In the genomic region with DNA sequence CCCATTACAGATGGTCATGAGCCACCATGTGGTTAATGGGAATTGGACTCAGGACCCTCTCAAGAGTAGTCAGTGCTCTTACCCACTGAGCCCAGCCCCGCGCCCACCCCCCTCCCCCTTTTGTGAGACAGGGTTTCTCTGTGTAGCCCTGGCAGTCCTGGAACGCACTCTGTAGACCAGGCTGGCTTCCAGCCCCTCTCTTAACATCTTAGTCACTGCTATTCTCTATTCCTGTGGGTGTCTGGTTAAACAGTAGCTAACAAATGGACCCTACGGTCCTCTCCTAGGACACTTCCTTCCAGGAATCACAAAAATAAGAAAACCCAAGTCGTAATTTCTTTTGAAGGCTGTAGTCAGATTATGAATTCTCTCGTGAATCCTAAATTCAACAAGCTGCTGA, we compare ENCODE assay signal across 20 mouse cellular contexts.
DNase-seq lines count a peak whose midpoint lies in the region; ATAC-seq and TF ChIP-seq lines count a peak whose summit lies in the region.
"Had no signal": no experiment of that assay in that cellular context is flagged by ENCODE, and none has a peak within 500 bp of the region (broad histone marks: within the 10 kb centered on the region; RNA-seq: fewer than 3 reads in every experiment).

No protein-coding gene starts in this region.

- no peaks in the 10 kb centered on the region for H3K4me1 ChIP-seq in kidney, embryonic 15.5 days
- H3K4me1 ChIP-seq in stomach, postnatal 0 days (replicated peaks; ENCODE audit: control insufficient read depth, insufficient read depth), result no peaks in the 10 kb centered on the region
- H3K4me1 ChIP-seq: embryonic facial prominence, embryonic 13.5 days; forebrain, embryonic 12.5 days; heart, embryonic 13.5 days; hindbrain, embryonic 12.5 days had no signal

- in situ Hi-C loops in Patski (cut with MboI; ENCODE audit: low pct_unique_long_range_greater_than_20kb), result no loop called here

- no peaks in the 10 kb centered on the region for H3K36me3 ChIP-seq in kidney, embryonic 15.5 days
- no peaks in the 10 kb centered on the region for H3K36me3 ChIP-seq in stomach, postnatal 0 days (ENCODE audit: control insufficient read depth, insufficient read depth, low read length)
- H3K36me3 ChIP-seq: embryonic facial prominence, embryonic 13.5 days; forebrain, embryonic 12.5 days; heart, embryonic 13.5 days; hindbrain, embryonic 12.5 days had no signal

- H3K27me3 ChIP-seq in Patski, result no peaks in the 10 kb centered on the region
- H3K27me3 ChIP-seq in kidney, embryonic 15.5 days, result no peaks in the 10 kb centered on the region
- H3K27me3 ChIP-seq in stomach, postnatal 0 days (ENCODE audit: control insufficient read depth, insufficient read depth, low read length), result no peaks in the 10 kb centered on the region
- H3K27me3 ChIP-seq: embryonic facial prominence, embryonic 13.5 days; forebrain, embryonic 12.5 days; heart, embryonic 13.5 days; hindbrain, embryonic 12.5 days had no signal

- no peak overlapping the region for H3K27ac ChIP-seq in kidney, embryonic 15.5 days
- H3K27ac ChIP-seq in stomach, postnatal 0 days (replicated peaks), result no peak overlapping the region
- H3K27ac ChIP-seq: embryonic facial prominence, embryonic 13.5 days; forebrain, embryonic 12.5 days; gastrocnemius, adult 2 months; heart, embryonic 13.5 days; hindbrain, embryonic 12.5 days had no signal

- no peak for TF ChIP-seq CTCF in Patski (IDR thresholded peaks at IDR 0.05)
- no peak for TF ChIP-seq CTCF in stomach, postnatal 0 days (IDR thresholded peaks at IDR 0.05; ENCODE audit: low read depth)

- no peaks in the 10 kb centered on the region for H3K9me3 ChIP-seq in kidney, embryonic 15.5 days (replicated peaks)
- H3K9me3 ChIP-seq in stomach, postnatal 0 days (ENCODE audit: control insufficient read depth, low read length), result no peaks in the 10 kb centered on the region
- H3K9me3 ChIP-seq: embryonic facial prominence, embryonic 13.5 days; forebrain, embryonic 12.5 days; heart, embryonic 13.5 days; hindbrain, embryonic 12.5 days had no signal

- DNase-seq in kidney, adult 11 months, result peak; percentile 53
- no peak for DNase-seq in kidney, postnatal 10 days
- no peak for DNase-seq in Patski (ENCODE audit: low read depth, low spot score)
- DNase-seq in kidney, postnatal 36 days, result peak; percentile 56 to 72
- DNase-seq in stomach, postnatal 0 days (ENCODE audit: low spot score), result no peak
- DNase-seq: adrenal gland, postnatal 14 days; cerebellum, adult 11-12 months; cerebellum, adult 9-10 months; cerebellum, postnatal 25 days; forebrain, postnatal 0 days; gastrocnemius, adult 2 months; gastrocnemius, postnatal 25 days; heart, postnatal 36 days had no signal

- H3K4me2 ChIP-seq in kidney, embryonic 15.5 days, result no peak overlapping the region
- H3K4me2 ChIP-seq in stomach, postnatal 0 days (replicated peaks; ENCODE audit: low read depth), result no peak overlapping the region
- H3K4me2 ChIP-seq: embryonic facial prominence, embryonic 13.5 days; forebrain, embryonic 12.5 days; heart, embryonic 13.5 days; hindbrain, embryonic 12.5 days had no signal

- CTCF ChIA-PET in Patski (lab: Charles Lee), result interaction anchor here (0.7 to 1.1 kb wide), 2 partner anchors 15 to 20 kb away, joined by 3 to 4 read pairs; no protein-coding TSS in a partner anchor

- TF ChIP-seq EP300 in stomach, postnatal 0 days (optimal IDR thresholded peaks at IDR 0.05), result no peak

- POLR2A ChIA-PET in Patski (lab: Charles Lee), result no interaction called here

- 77% methylated on average over 6 of the region's 6 CpGs for WGBS in kidney, embryonic 15.5 days
- 81% methylated on average over 6 of the region's 6 CpGs for WGBS in stomach, postnatal 0 days

- peak; percentile 60 for ATAC-seq in Patski
- ATAC-seq in kidney, embryonic 15.5 days (replicated peaks; ENCODE audit: low FRiP score), result 0 out of 2 replicates have a peak, but pooled peaks have one; percentile 33
- ATAC-seq in megakaryocyte progenitor cell, adult 5-6 weeks (replicated peaks; ENCODE audit: poor library complexity), result no peak
- ATAC-seq in stomach, postnatal 0 days (ENCODE audit: low FRiP score, low TSS enrichment), result no peak
- ATAC-seq: activated CD4-positive, CD25-positive, alpha-beta regulatory T cell, adult 4 months; forebrain, postnatal 0 days had no signal

- H3K4me3 ChIP-seq in kidney, embryonic 15.5 days (replicated peaks), result no peak overlapping the region
- H3K4me3 ChIP-seq in stomach, postnatal 0 days (ENCODE audit: low read depth, low read length), result no peak overlapping the region
- H3K4me3 ChIP-seq: embryonic facial prominence, embryonic 13.5 days; forebrain, embryonic 12.5 days; gastrocnemius, adult 2 months; heart, embryonic 13.5 days; hindbrain, embryonic 12.5 days had no signal

- no peak overlapping the region for H3K9ac ChIP-seq in kidney, embryonic 15.5 days
- H3K9ac ChIP-seq in stomach, postnatal 0 days (ENCODE audit: low read length), result no peak overlapping the region
- H3K9ac ChIP-seq: embryonic facial prominence, embryonic 13.5 days; forebrain, embryonic 12.5 days; forebrain, postnatal 0 days; heart, embryonic 13.5 days; hindbrain, embryonic 12.5 days had no signal

Comparison
In these comparisons a context has a peak if more than half of its experiments do, and no peak if none do; other contexts are left out.
1. DNase-seq: peak in kidney, adult 11 months (single experiment) and kidney, postnatal 36 days (2 of 2); none in kidney, postnatal 10 days (single experiment), Patski (single experiment) and stomach, postnatal 0 days (single experiment).
2. ATAC-seq: peak in Patski (single experiment) and kidney, embryonic 15.5 days (single experiment); none in megakaryocyte progenitor cell, adult 5-6 weeks (single experiment) and stomach, postnatal 0 days (single experiment).